Mouse (Mus musculus): Measurements from ENCODE around the gene Hoxb3.

Gene Hoxb3

GRCm38 (mm10) chr11:96323154-96323553 lies at the start of gene Hoxb3:
TSS of gene Hoxb3 (plus strand) at chr11:96323326.
- in situ Hi-C loops (cut with MboI, MseI) = no loop called here

- in situ Hi-C loops (cut with MboI, MseI) = no loop called here
Observed at GRCm38 (mm10) chr11:96274428-96274827, 48.7 kb upstream of the Hoxb3 start.

GRCm38 (mm10) chr11:96275896-96276295 lies 47.2 kb upstream of the Hoxb3 start:
- in situ Hi-C loops (cut with MboI, MseI) = no loop called here

GRCm38 (mm10) chr11:96277151-96278044 lies 45.7 kb upstream of the Hoxb3 start:
- in situ Hi-C loops (cut with MboI, MseI) = no loop called here

GRCm38 (mm10) chr11:96278324-96278723 lies 44.8 kb upstream of the Hoxb3 start:
- in situ Hi-C loops (cut with MboI, MseI) = no loop called here

GRCm38 (mm10) chr11:96278773-96279172 lies 44.4 kb upstream of the Hoxb3 start:
- in situ Hi-C loops (cut with MboI, MseI) = no loop called here

GRCm38 (mm10) chr11:96279421-96280233 lies 43.5 kb upstream of the Hoxb3 start:
- in situ Hi-C loops (cut with MboI, MseI) = no loop called here

- in situ Hi-C loops (cut with MboI, MseI) = no loop called here
Observed at GRCm38 (mm10) chr11:96280399-96281378, 42.4 kb upstream of the Hoxb3 start.

- in situ Hi-C loops (cut with MboI, MseI) = no loop called here
Observed at GRCm38 (mm10) chr11:96281396-96281795, 41.7 kb upstream of the Hoxb3 start.

GRCm38 (mm10) chr11:96281855-96282570 lies 41.1 kb upstream of the Hoxb3 start, which contains the start of gene Hoxb8:
TSS of gene Hoxb8 (plus strand) at chr11:96281905.
- in situ Hi-C loops (cut with MboI, MseI) = no loop called here

- in situ Hi-C loops (cut with MboI, MseI) = no loop called here
Observed at GRCm38 (mm10) chr11:96282795-96283430, 40.2 kb upstream of the Hoxb3 start.

- in situ Hi-C loops (cut with MboI, MseI) = no loop called here
Observed at GRCm38 (mm10) chr11:96284041-96284749, 38.9 kb upstream of the Hoxb3 start.

- in situ Hi-C loops (cut with MboI, MseI) = no loop called here
Observed at GRCm38 (mm10) chr11:96284774-96285734, 38.1 kb upstream of the Hoxb3 start.

GRCm38 (mm10) chr11:96285771-96286738 lies 37.1 kb upstream of the Hoxb3 start, which contains the start of gene Hoxb7:
TSS of gene Hoxb7 (plus strand) at chr11:96286623.
- in situ Hi-C loops (cut with MboI, MseI) = no loop called here

GRCm38 (mm10) chr11:96286739-96287385 lies 36.3 kb upstream of the Hoxb3 start:
- in situ Hi-C loops (cut with MboI, MseI) = no loop called here

- in situ Hi-C loops (cut with MboI, MseI) = no loop called here
Observed at GRCm38 (mm10) chr11:96287411-96287810, 35.7 kb upstream of the Hoxb3 start.
